Mouse (Mus musculus): ENCODE results near the gene Rad9a. TPM values are rescaled to one million over a fixed set of nuclear protein-coding genes. Genes with fewer than 3 reads are reported as not detected.
A peak's percentile ranks its signal among the peaks of the same experiment; 100 is the strongest.

Rad9a gene
- polyA plus RNA-seq, 1 experiment from 2014 or later, result 41.5 TPM

- peak; percentile 72 for ATAC-seq (ENCODE audit: low FRiP score, low read depth)
- 8% methylated on average over 26 of the region's 27 CpGs for WGBS
- peaks cover 7% of the 10 kb centered on the region for H3K4me1 ChIP-seq
- H3K27ac ChIP-seq (replicated peaks), result peak overlapping the region; percentile 82
- no peaks in the 10 kb centered on the region for H3K9me3 ChIP-seq
- H3K4me3 ChIP-seq, result peak overlapping the region; percentile 41
- H3K9ac ChIP-seq (replicated peaks), result peak overlapping the region; percentile 72
- H3K36me3 ChIP-seq, result no peaks in the 10 kb centered on the region
- H3K27me3 ChIP-seq, result peaks cover 25% of the 10 kb centered on the region; the same call in 1 of the 2 replicates
- H3K4me2 ChIP-seq (replicated peaks), result peak overlapping the region; percentile 77
Measured at GRCm38 (mm10) chr19:4169810-4170209, 31.7 kb downstream of the Rad9a start.

GRCm38 (mm10) chr19:4169378-4169784 lies 32.1 kb downstream of the Rad9a start:
- H3K4me2 ChIP-seq (replicated peaks), result peak overlapping the region; percentile 77
- no peaks in the 10 kb centered on the region for H3K36me3 ChIP-seq
- H3K4me1 ChIP-seq, result peaks cover 6% of the 10 kb centered on the region
- peak; percentile 95 for ATAC-seq (ENCODE audit: low FRiP score, low read depth)
- peak overlapping the region; percentile 72 for H3K9ac ChIP-seq (replicated peaks)
- H3K27ac ChIP-seq (replicated peaks), result peak overlapping the region; percentile 82
- peaks cover 21% of the 10 kb centered on the region; the same call in 1 of the 2 replicates for H3K27me3 ChIP-seq
- H3K9me3 ChIP-seq, result no peaks in the 10 kb centered on the region
- H3K4me3 ChIP-seq, result peak overlapping the region; percentile 41
- under 1% methylated on average over 42 of the region's 43 CpGs for WGBS

- Histone ChIP-seq H3K27ac (replicated peaks) (no peak overlapping the region), H3K4me3 (no peak overlapping the region), H3K9me3 (no peaks in the 10 kb centered on the region), H3K9ac (replicated peaks) (no peak overlapping the region), H3K4me2 (replicated peaks) (no peak overlapping the region), H3K36me3 (no peaks in the 10 kb centered on the region), H3K4me1 (peaks cover 20% of the 10 kb centered on the region), H3K27me3 (0 out of 2 replicates have a peak, but pooled peaks cover 15% of the 10 kb centered on the region)
- no peak for ATAC-seq (ENCODE audit: low FRiP score, low read depth)
- 82% methylated on average over 9 of the region's 9 CpGs for WGBS
Measured at GRCm38 (mm10) chr19:4166678-4167476, 34.6 kb downstream of the Rad9a start.

GRCm38 (mm10) chr19:4164721-4165120 lies 36.7 kb downstream of the Rad9a start:
- H3K27ac ChIP-seq (replicated peaks), result no peak overlapping the region
- peaks cover 15% of the 10 kb centered on the region for H3K4me1 ChIP-seq
- no peak overlapping the region for H3K4me2 ChIP-seq (replicated peaks)
- ATAC-seq (ENCODE audit: low FRiP score, low read depth), result no peak
- 0 out of 2 replicates have a peak overlapping the region, but pooled peaks have one; percentile 6 for H3K9ac ChIP-seq (replicated peaks)
- H3K27me3 ChIP-seq, result no peaks in the 10 kb centered on the region
- WGBS, result 74% methylated on average over 2 of the region's 2 CpGs
- H3K36me3 ChIP-seq, result peaks cover 12% of the 10 kb centered on the region
- no peaks in the 10 kb centered on the region for H3K9me3 ChIP-seq
- no peak overlapping the region for H3K4me3 ChIP-seq

DNA sequence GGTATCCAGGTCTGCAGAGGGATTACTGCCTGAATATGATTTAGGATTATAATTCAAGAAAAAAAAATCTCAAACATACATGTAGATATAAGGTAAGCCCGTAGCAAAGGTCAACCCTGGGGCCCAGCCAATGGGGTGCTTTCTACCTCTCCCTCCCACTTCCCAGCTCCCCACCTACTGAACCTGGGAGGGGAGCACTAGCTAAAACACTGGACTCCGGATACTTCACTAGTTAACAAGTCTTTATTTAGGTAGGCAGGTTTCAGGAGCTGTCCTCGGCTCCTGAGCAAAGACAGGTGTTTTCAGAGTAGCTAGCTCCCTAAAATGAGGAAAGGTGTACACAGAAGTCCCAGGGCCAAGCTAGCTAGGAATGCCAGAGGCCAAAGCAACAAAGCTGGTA lies 37.4 kb downstream of the Rad9a start:
- H3K9ac ChIP-seq (replicated peaks), result no peak overlapping the region
- WGBS, result 83% methylated on average over 3 of the region's 3 CpGs
- H3K36me3 ChIP-seq, result peaks cover 18% of the 10 kb centered on the region
- H3K27ac ChIP-seq (replicated peaks), result peak overlapping the region; percentile 78; the same call in 1 of the 2 replicates
- peaks cover 14% of the 10 kb centered on the region for H3K4me1 ChIP-seq
- no peaks in the 10 kb centered on the region for H3K27me3 ChIP-seq
- no peaks in the 10 kb centered on the region for H3K9me3 ChIP-seq
- no peak for ATAC-seq (ENCODE audit: low FRiP score, low read depth)
- no peak overlapping the region for H3K4me2 ChIP-seq (replicated peaks)
- no peak overlapping the region for H3K4me3 ChIP-seq

- Histone ChIP-seq H3K4me1 (peaks cover 14% of the 10 kb centered on the region), H3K27me3 (no peaks in the 10 kb centered on the region), H3K36me3 (peaks cover 24% of the 10 kb centered on the region), H3K4me3 (peak overlapping the region; percentile 69), H3K4me2 (replicated peaks) (peak overlapping the region; percentile 95), H3K9me3 (no peaks in the 10 kb centered on the region), H3K9ac (replicated peaks) (peak overlapping the region; percentile 34; the same call in 1 of the 2 replicates), H3K27ac (replicated peaks) (peak overlapping the region; percentile 78)
- 36% methylated on average over 4 of the region's 4 CpGs for WGBS
- ATAC-seq (ENCODE audit: low FRiP score, low read depth), result peak; percentile 50
Measured at GRCm38 (mm10) chr19:4163543-4163887, 37.9 kb downstream of the Rad9a start.

- Histone ChIP-seq H3K4me1 (peaks cover 14% of the 10 kb centered on the region), H3K27me3 (no peaks in the 10 kb centered on the region), H3K4me3 (peak within 1 kb of the TSS; percentile 69), H3K36me3 (peaks cover 30% of the 10 kb centered on the region), H3K27ac (replicated peaks) (peak within 1 kb of the TSS; percentile 78), H3K9me3 (no peaks in the 10 kb centered on the region), H3K4me2 (replicated peaks) (peak within 1 kb of the TSS; percentile 95), H3K9ac (replicated peaks) (peak within 1 kb of the TSS; percentile 84)
- ATAC-seq (ENCODE audit: low FRiP score, low read depth), result peak; percentile 90
- WGBS, result 7% methylated on average over 42 of the region's 42 CpGs
Measured at GRCm38 (mm10) chr19:4162646-4163542, 38.6 kb downstream of the Rad9a start, which contains the start of gene Rps6kb2. Gene Rps6kb2, minus strand, starts transcription at chr19:4163354.

- Histone ChIP-seq H3K27ac (replicated peaks) (no peak overlapping the region), H3K9ac (replicated peaks) (no peak overlapping the region), H3K4me1 (peaks cover 14% of the 10 kb centered on the region), H3K4me2 (replicated peaks) (no peak overlapping the region), H3K9me3 (no peaks in the 10 kb centered on the region), H3K27me3 (no peaks in the 10 kb centered on the region), H3K4me3 (no peak overlapping the region), H3K36me3 (peaks cover 54% of the 10 kb centered on the region)
- 97% methylated on average over 8 of the region's 8 CpGs for WGBS
- no peak for ATAC-seq (ENCODE audit: low FRiP score, low read depth)
Measured at GRCm38 (mm10) chr19:4159049-4159448, 42.4 kb downstream of the Rad9a start.

- Histone ChIP-seq H3K27me3 (no peaks in the 10 kb centered on the region), H3K9ac (replicated peaks) (no peak overlapping the region), H3K4me1 (no peaks in the 10 kb centered on the region; the same call in 1 of the 2 replicates), H3K27ac (replicated peaks) (no peak overlapping the region), H3K36me3 (peaks cover 69% of the 10 kb centered on the region), H3K4me3 (no peak overlapping the region), H3K9me3 (no peaks in the 10 kb centered on the region), H3K4me2 (replicated peaks) (no peak overlapping the region)
- WGBS, result 89% methylated on average over 12 of the region's 12 CpGs
- no peak for ATAC-seq (ENCODE audit: low FRiP score, low read depth)
Measured at GRCm38 (mm10) chr19:4156771-4157170, 44.7 kb downstream of the Rad9a start.

- Histone ChIP-seq H3K4me3 (no peak overlapping the region), H3K27ac (replicated peaks) (no peak overlapping the region), H3K4me2 (replicated peaks) (no peak overlapping the region), H3K9me3 (no peaks in the 10 kb centered on the region), H3K9ac (replicated peaks) (0 out of 2 replicates have a peak overlapping the region, but pooled peaks have one; percentile 0), H3K4me1 (no peaks in the 10 kb centered on the region; the same call in 1 of the 2 replicates), H3K27me3 (no peaks in the 10 kb centered on the region), H3K36me3 (peaks cover 67% of the 10 kb centered on the region)
- no peak for ATAC-seq (ENCODE audit: low FRiP score, low read depth)
- WGBS, result 74% methylated on average over 20 of the region's 20 CpGs
Measured at GRCm38 (mm10) chr19:4156073-4156579, 45.3 kb downstream of the Rad9a start.

DNA sequence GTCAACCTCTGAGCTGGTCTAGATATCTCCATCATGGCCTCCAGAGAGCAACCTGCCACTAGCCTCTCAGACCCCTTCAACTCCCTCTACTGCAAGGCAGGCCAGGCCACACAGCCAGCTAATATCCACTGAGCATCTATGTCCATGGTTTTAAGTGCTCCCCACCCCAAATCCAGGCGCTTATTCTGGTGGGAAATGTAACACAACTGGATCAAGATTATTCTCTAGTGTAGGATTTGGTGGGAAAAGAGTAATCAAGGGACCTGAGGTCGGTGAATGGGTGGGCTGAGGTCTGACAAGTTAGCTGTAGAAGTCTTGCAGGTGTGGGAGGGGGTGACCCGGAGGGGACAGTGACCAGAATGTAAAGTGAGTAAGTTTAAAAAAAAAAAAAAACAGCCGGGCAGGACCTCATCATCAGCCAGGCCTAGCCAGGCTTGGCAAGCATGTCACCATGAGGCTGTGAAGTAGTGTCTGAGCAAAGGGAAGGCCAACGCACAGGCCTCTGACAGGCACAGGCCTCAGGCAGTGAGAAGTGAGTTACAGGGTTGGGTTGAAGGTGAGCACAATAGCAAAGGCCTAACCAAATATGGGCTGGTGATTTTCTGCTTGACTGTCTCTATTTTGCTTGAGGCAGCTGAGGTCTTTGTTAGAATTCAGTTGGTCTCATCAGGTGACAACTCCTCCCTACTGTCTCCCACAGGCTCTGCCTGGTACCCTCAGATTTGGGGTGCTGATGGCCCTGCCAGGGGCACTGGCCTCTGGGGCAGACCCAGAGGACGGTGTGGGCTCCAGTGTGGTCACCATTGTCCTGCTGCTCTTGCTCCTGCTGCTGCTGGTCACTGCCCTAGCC lies 46.0 kb downstream of the Rad9a start:
- Histone ChIP-seq H3K4me1 (no peaks in the 10 kb centered on the region; the same call in 1 of the 2 replicates), H3K36me3 (peaks cover 68% of the 10 kb centered on the region), H3K27me3 (no peaks in the 10 kb centered on the region), H3K4me3 (no peak overlapping the region), H3K4me2 (replicated peaks) (no peak overlapping the region), H3K9me3 (no peaks in the 10 kb centered on the region), H3K9ac (replicated peaks) (no peak overlapping the region), H3K27ac (replicated peaks) (peak overlapping the region; percentile 43; the same call in 1 of the 2 replicates)
- 73% methylated on average over 6 of the region's 6 CpGs for WGBS
- ATAC-seq (ENCODE audit: low FRiP score, low read depth), result no peak
